Mouse (Mus musculus) forebrain, embryonic 14.5 days (tissue): ENCODE results near the gene Plekha6. TPM values are rescaled to one million over a fixed set of nuclear protein-coding genes. Genes with fewer than 3 reads are reported as not detected.
A peak's percentile ranks its signal among the peaks of the same experiment; 100 is the strongest.

Experiments
- ATAC-seq: fragments of 200-750 bp; cut with Nextera tagmentation; 2 replicates; pipeline ENCODE4 v1.8.0; 2017; ENCODE audit warnings: mild to moderate bottlenecking, moderate library complexity
- DNase-seq: peaks from one replicate; pipeline ENCODE4 v3.0.0-alpha.2; 2015; ENCODE audit warnings: low spot score
- H3K27ac ChIP-seq: fragments of 300-500 bp; sonication (generic); 2 replicates; pipeline ENCODE4 v1.5.1; 2014; ENCODE audit warnings: low read depth, mild to moderate bottlenecking, control low read depth, low read length, moderate library complexity
- H3K27me3 ChIP-seq: fragments of 300-500 bp; sonication (generic); replicated peaks from 2 replicates; pipeline ENCODE4 v1.6.1; 2014; ENCODE audit warnings: low read length, control low read depth, mixed read lengths; ENCODE audit not compliant: control insufficient read depth, insufficient read depth
- H3K36me3 ChIP-seq: fragments of 300-500 bp; sonication (generic); 2 replicates; pipeline ENCODE4 v1.6.1; 2014; ENCODE audit warnings: low read length, control low read depth; ENCODE audit not compliant: control insufficient read depth, insufficient read depth
- H3K4me1 ChIP-seq: fragments of 300-500 bp; sonication (generic); 2 replicates; pipeline ENCODE4 v1.6.1; 2014; ENCODE audit warnings: antibody characterized with exemption, low read length, control low read depth; ENCODE audit not compliant: control insufficient read depth, insufficient read depth
- H3K4me2 ChIP-seq: fragments of 300-500 bp; sonication (generic); 2 replicates; pipeline ENCODE4 v1.6.1; 2014; ENCODE audit warnings: mild to moderate bottlenecking, control low read depth, low read length
- H3K4me3 ChIP-seq: fragments of 300-500 bp; sonication (generic); 2 replicates; pipeline ENCODE4 v1.5.1; 2014; ENCODE audit warnings: low read depth, low read length, control low read depth
- H3K9ac ChIP-seq: fragments of 300-500 bp; sonication (generic); 2 replicates; pipeline ENCODE4 v1.6.1; 2014; ENCODE audit warnings: mild to moderate bottlenecking, low read length, control low read depth, moderate library complexity
- H3K9me3 ChIP-seq: fragments of 300-500 bp; sonication (generic); replicated peaks from 2 replicates; pipeline ENCODE4 v1.6.1; 2016; ENCODE audit warnings: low read length, control low read depth, mixed read lengths; ENCODE audit not compliant: control insufficient read depth
- WGBS: fragments of 180-500 bp; shearing (Covaris S2); extraction: QIAGEN DNeasy Blood & Tissue Kit; methylation state at CpG from one replicate; pipeline ENCODE4 v1.1.7; 2014; 5-methylcytosine and 5-hydroxymethylcytosine counted together
- polyA plus RNA-seq: library from polyadenylated mRNA; unstranded; fragments of >200 nt; fragmentation: Nextera tagmentation; extraction: Ambion mirVana; gene quantifications from 2 replicates; pipeline ENCODE4 v1.2.1, GENCODE M21; 2014

Plekha6 gene
- polyA plus RNA-seq, 1 experiment from 2014 or later = 7.3 TPM

DNA sequence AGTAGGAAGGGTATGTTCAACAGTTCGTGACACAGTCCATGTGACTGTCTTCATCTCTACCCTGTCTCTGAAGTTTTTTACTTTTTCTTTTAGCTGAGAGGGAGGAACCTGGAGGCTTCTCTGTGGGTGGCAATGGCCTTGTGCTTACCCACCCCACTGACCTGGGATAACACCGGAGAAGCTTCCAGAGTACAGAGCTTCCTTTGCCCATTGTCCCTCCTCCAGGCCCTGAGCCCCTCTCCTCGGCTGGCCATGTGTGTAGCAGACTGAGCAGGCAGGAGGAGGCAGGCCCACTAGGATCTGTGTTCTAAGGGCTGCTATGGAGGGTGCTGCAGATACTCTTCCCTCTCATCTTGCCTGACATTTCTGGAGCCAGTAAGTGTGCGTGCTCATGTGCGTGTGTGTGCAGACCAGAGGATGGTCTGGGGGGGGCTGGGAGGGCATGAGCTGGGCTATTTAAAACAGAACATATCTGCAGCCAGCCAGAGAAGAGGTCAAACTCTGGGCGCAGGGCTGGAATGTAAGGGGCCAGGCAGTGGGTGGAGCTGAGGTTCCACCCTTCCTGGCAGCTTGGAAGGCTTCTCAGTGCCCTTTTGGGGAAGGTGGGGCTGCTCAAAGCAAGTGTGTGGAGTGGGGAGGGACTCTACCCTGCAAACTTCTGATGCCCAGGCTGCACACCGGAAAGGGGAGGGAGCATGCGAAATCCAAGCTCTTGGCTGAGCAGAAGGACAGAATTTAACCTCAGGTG is 72.9 kb downstream of the Plekha6 start:
- no peak for ATAC-seq
- Histone ChIP-seq H3K4me1 (0 out of 2 replicates have a peak, but pooled peaks cover 3% of the 10 kb centered on the region), H3K9me3 (no peaks in the 10 kb centered on the region), H3K9ac (no peak overlapping the region), H3K27me3 (0 out of 2 replicates have a peak, but pooled peaks cover under 1% of the 10 kb centered on the region), H3K4me2 (no peak overlapping the region), H3K36me3 (no peaks in the 10 kb centered on the region), H3K27ac (no peak overlapping the region), H3K4me3 (no peak overlapping the region)
- 42% methylated on average over 8 of the region's 8 CpGs for WGBS
- no peak for DNase-seq

DNA sequence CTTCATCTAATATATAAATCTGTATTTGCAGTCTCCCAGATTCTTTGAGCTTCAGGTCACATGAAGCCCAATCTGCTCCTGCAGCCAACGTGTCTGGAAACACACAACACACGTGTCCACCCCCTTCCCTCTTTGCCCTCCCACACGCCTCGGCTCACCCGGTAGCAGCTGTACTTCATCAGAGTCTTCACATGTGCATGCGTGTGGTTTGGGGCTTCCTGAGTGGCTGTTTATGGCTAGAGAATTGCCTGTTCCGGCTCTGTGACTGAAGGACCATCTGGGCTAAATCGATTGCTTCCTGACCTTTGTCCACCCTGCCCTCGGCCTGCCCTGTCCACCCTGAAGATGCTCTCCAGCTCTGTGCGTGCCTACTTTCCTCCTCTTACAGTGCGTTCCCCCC is 73.7 kb downstream of the Plekha6 start:
- Histone ChIP-seq H3K9me3 (no peaks in the 10 kb centered on the region), H3K4me2 (no peak overlapping the region), H3K27me3 (no peaks in the 10 kb centered on the region), H3K27ac (no peak overlapping the region), H3K4me3 (no peak overlapping the region), H3K4me1 (0 out of 2 replicates have a peak, but pooled peaks cover 2% of the 10 kb centered on the region), H3K36me3 (no peaks in the 10 kb centered on the region), H3K9ac (no peak overlapping the region)
- WGBS = 79% methylated on average over 11 of the region's 11 CpGs
- ATAC-seq (no peak), DNase-seq (no peak)

DNA sequence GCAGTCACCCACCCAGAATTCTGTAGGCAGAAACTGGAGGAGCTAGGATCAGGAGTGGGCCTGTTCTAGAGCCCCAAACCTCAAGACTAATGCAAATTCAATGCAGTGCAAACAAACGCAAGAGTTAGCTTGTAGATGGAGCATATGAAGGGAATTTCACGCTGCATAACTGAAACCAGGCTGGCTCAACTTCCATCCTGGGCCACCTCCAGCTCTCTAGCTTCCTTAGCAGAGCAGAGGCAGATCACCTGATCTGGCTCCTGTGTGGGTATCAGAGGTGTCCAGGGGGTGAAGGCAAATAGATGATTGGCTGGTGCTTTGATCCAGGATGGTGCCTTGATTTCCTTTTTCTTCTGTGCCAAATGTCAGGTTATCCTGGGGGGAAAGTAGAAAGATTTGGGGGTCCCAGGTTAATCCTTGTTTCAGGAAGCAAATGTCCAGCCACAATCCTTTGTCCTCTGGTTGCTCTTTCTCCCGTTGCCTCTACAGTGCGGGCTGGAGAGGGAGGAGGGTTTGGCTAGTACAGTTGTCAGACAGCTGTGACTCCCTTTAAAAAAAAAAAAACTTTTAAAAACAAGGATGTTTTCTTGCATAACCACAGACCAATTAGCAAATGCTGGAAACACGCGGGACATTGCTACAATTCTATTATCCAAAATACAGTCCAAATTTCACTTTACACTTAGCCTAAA is 75.3 kb downstream of the Plekha6 start:
- no peak overlapping the region for H3K27ac ChIP-seq

DNA sequence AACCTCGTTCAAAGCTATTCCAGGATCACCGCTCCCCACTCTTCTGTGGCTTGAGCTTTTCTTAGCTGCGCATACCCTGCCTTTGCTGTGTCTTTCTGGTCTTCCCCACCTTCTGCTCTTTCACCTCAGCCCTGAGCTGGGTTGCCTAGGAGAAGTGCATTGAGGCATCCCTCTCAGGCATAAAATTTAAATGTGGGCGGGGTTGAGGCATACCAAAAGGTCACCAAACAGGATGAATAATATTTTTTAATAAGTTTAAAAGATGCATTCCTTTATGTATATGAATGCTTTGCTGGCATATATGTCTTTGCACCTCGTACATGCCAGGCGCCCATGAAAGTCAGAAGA is 75.8 kb downstream of the Plekha6 start:
- H3K27me3 ChIP-seq = no peaks in the 10 kb centered on the region
- H3K36me3 ChIP-seq = no peaks in the 10 kb centered on the region
- ATAC-seq = no peak
- no peak overlapping the region for H3K27ac ChIP-seq
- no peak for DNase-seq
- WGBS = 68% methylated on average over 6 of the region's 6 CpGs
- H3K9ac ChIP-seq = no peak overlapping the region
- no peak overlapping the region for H3K4me3 ChIP-seq
- no peaks in the 10 kb centered on the region for H3K9me3 ChIP-seq
- H3K4me2 ChIP-seq = no peak overlapping the region
- H3K4me1 ChIP-seq = peaks cover 2% of the 10 kb centered on the region; the same call in 1 of the 2 replicates

More for the DNA sequence above, 75.3 kb downstream of the Plekha6 start:
- DNase-seq (no peak), ATAC-seq (no peak)
- H3K4me2 ChIP-seq = no peak overlapping the region
- H3K9ac ChIP-seq = no peak overlapping the region
- no peaks in the 10 kb centered on the region for H3K4me1 ChIP-seq
- no peak overlapping the region for H3K4me3 ChIP-seq
- 57% methylated on average over 6 of the region's 6 CpGs for WGBS
- H3K27me3 ChIP-seq = no peaks in the 10 kb centered on the region
- H3K9me3 ChIP-seq = no peaks in the 10 kb centered on the region
- H3K36me3 ChIP-seq = no peaks in the 10 kb centered on the region

DNA sequence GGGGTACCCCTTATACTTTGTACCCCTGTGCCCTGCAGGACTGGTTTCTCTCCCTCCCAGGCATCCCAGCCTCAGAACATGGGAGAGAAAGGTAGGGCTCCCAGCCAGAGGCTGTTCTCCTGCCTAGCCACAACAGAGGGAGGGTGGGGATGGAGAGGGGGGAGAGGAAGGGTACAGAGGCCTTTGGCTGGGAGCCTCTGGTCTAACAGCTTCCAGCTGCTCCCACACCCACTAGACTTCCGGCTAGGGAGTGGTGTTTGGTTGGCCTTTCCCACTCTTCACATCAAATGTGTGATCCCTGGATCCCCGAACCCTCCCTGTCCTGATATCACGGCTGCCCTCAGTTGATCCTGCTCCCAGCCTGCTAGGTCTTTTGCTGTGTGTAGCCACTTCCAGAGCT is 76.9 kb downstream of the Plekha6 start:
- no peak overlapping the region for H3K4me3 ChIP-seq
- H3K27ac ChIP-seq = no peak overlapping the region
- ATAC-seq (no peak), DNase-seq (no peak)
- no peak overlapping the region for H3K4me2 ChIP-seq
- 87% methylated on average over 3 of the region's 3 CpGs for WGBS
- H3K4me1 ChIP-seq = peaks cover 11% of the 10 kb centered on the region
- no peaks in the 10 kb centered on the region for H3K27me3 ChIP-seq
- no peak overlapping the region for H3K9ac ChIP-seq
- H3K36me3 ChIP-seq = no peaks in the 10 kb centered on the region
- H3K9me3 ChIP-seq = no peaks in the 10 kb centered on the region

DNA sequence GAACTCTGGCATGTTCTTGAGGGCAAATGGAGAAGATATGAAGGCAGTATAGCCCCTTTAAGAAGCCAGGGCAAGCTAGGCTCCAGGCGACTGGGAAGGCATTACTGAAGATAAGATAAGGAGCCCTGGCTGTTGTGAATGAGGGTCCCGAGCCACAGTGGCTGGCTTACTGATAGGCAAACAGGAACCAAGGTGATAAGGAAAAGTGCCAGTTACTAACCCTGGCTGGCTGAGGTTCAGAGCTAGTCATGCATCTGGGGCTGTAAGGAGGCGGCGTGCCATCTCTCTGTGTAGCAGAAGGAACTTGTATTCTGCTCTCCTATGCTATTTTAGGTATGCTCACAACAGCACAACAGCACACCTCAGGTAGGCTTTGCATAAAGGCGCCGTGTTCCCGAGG is 80.7 kb downstream of the Plekha6 start:
- Histone ChIP-seq H3K27ac (no peak overlapping the region), H3K27me3 (no peaks in the 10 kb centered on the region), H3K4me3 (no peak overlapping the region), H3K36me3 (no peaks in the 10 kb centered on the region), H3K9ac (no peak overlapping the region), H3K9me3 (no peaks in the 10 kb centered on the region), H3K4me1 (peaks cover 17% of the 10 kb centered on the region), H3K4me2 (no peak overlapping the region)
- WGBS = 79% methylated on average over 7 of the region's 7 CpGs
- ATAC-seq (no peak), DNase-seq (no peak)

DNA sequence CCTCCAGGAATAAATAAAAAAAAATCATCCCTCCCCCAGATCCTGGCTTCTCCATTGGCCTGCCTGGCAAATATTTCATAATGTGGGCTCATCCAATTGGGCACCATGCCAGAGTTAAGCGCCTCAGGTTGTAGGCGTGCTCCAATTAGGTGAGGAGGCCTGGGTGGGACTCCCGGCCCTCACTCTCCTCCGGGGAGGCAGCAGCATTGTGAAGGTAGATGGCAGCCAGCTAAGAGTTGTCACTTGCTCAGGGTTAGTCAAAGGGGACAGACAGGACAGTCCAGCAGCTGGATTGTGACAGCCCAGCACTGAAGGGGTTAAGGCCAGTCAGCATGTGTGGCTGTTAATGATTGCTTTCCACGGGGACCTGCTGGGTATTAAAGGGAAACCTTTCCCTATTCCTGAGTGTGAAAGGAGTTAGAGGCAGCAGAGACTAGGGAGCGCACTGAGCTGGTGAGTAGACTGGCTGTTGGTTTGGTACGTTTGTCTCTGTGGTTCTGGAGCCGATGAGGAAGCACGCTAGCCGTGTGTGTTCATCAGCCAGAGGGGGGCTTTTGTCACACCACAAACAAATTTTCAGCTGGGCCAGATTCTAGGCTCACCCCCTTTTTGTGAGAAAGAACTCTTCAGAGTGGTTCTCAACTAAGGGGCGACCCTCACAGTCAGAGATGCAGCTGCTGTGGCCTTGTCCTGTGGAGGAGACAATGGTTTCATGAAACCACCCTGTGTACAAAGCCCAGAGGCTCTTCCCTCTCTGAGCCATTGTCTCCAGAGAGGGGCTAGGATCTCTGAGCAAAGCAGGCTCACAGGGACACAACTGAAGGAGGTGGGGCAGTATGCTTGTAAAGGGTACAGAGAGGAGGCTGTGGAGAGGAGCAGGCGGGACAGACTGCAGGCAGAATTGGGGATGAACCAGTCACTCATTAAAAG is 81.9 kb downstream of the Plekha6 start:
- 13% methylated on average over 12 of the region's 12 CpGs for WGBS
- Histone ChIP-seq H3K9me3 (no peaks in the 10 kb centered on the region), H3K9ac (0 out of 2 replicates have a peak overlapping the region, but pooled peaks have one; percentile 25), H3K4me3 (no peak overlapping the region), H3K4me2 (peak overlapping the region; percentile 32), H3K36me3 (no peaks in the 10 kb centered on the region), H3K4me1 (peaks cover 17% of the 10 kb centered on the region), H3K27me3 (no peaks in the 10 kb centered on the region), H3K27ac (peak overlapping the region; percentile 77)
- DNase-seq (peak; percentile 64), ATAC-seq (peak; percentile 67)

DNA sequence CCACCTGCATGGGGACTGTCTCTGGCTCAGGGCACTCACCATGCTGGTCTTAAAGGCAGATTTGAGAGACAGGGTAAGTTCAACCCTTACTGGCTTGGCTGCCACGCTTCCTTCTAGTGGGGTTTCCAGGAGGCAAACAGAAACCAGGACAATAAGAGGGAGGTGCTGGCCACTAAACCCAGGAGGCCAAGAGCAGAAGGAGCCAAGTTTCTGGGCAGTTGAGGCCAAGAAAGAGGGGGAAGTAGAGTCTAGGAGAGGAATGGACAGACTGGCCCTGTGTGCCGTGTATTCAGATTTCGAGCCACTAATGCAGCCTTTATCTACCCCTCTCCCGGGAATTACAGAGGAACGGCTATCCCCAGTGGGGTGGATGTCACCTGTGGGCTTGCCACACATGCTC is 83.2 kb downstream of the Plekha6 start:
- DNase-seq (no peak), ATAC-seq (no peak)
- Histone ChIP-seq H3K36me3 (no peaks in the 10 kb centered on the region), H3K4me1 (peaks cover 25% of the 10 kb centered on the region), H3K27ac (no peak overlapping the region), H3K27me3 (no peaks in the 10 kb centered on the region), H3K4me3 (no peak overlapping the region), H3K9me3 (no peaks in the 10 kb centered on the region), H3K4me2 (no peak overlapping the region), H3K9ac (no peak overlapping the region)
- 77% methylated on average over 5 of the region's 5 CpGs for WGBS
